Mouse (Mus musculus): ENCODE measurements at regions not wholly inside any gene's neighbourhood (a gene's known extent, or its start where the extent isn't known, plus 50 kb on each side); places are given as distances from the start of the nearest gene placed in this dataset.
"Not testable (repeated sequence)": the region's sequence is repeated elsewhere in the genome, so short reads cannot be mapped to it uniquely, and the experiment has no call there.

GRCm38 (mm10) chr6:48175234-48175633 lies 88.8 kb upstream of the Zfp746 start:
- no peak for DNase-seq (ENCODE audit: low spot score)

DNA sequence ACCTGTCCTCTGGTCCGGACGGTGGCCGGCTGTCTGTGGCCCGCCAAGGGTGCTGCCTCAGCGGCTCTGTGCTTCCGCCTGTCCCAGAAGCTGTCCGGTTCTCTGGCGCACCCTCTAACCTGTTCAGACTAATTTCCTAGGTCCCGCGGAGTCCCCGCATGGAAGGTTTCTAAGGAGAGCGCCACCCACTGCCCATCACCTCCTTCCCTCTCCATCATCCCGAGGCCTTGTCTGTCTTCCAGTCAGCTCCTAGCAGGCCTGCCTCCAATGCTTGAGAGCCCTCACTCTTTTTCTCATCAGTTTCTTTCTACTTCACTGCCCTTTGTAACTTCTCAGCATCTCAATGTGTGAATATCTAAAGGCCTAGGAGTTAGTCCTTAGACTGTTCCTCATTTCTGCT lies 86.4 kb upstream of the Zfp746 start:
- DNase-seq (ENCODE audit: low spot score) = not testable (repeated sequence)

DNA sequence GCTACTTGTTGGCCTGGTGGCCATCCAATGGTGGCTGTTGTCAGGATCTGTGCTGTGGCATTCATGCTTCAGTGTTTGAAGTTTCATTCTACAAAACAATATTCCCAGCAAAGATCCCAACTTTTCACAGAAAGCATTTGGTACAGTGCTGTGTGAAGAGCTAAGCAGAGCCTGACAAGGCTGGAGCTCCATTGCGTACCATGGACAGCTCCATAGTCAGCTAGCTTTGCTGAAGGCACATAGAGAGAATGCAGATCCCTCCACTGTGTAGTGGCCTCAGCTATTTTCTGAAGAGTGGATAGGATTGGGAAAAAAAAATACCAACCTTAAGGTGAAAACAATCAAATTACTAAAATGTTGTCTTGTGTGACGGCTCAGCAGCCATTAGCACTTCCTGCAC lies 50.5 kb upstream of the Zfp746 start:
- no peak for DNase-seq (ENCODE audit: low spot score)

Measured in ovary, adult 18-20 months (tissue).